Mouse (Mus musculus) embryonic fibroblast, embryonic 13.5 days (primary cell): ENCODE data around the gene Osbpl10. TPM values are rescaled to one million over a fixed set of nuclear protein-coding genes. Genes with fewer than 3 reads are reported as not detected.

ENCODE experiments used
- H3K27ac ChIP-seq: 2 replicates; pipeline ENCODE4 v1.5.1; 2012; ENCODE audit warnings: low read length, control low read depth, inconsistent platforms; ENCODE audit not compliant: insufficient read depth
- H3K4me1 ChIP-seq: 2 replicates; pipeline ENCODE4 v1.6.1; 2011; ENCODE audit warnings: low read length; ENCODE audit not compliant: control insufficient read depth, insufficient read depth
- H3K4me3 ChIP-seq: 2 replicates; pipeline ENCODE4 v1.5.1; 2011; ENCODE audit warnings: mild to moderate bottlenecking, control low read depth, low read length; ENCODE audit not compliant: insufficient read depth
- CTCF ChIP-seq: IDR thresholded peaks from 2 replicates; pipeline ENCODE4 v1.5.1; 2011; ENCODE audit warnings: mild to moderate bottlenecking, control low read depth, low read length, moderate library complexity, borderline replicate concordance; ENCODE audit not compliant: insufficient read depth
- POLR2A ChIP-seq: IDR thresholded peaks from 2 replicates; pipeline ENCODE4 v1.6.1; 2011; ENCODE audit warnings: low read depth, mild to moderate bottlenecking, control low read depth, low read length, moderate library complexity
- polyA plus RNA-seq: library from polyadenylated mRNA; stranded (reverse); fragments of >200 nt; gene quantifications from 2 replicates; pipeline ENCODE4 v1.2.4, GENCODE M21; 2011; ENCODE audit warnings: low read depth; ENCODE audit not compliant: missing spikeins, insufficient read length

Gene Osbpl10
- polyA plus RNA-seq, 1 experiment = 3.1 TPM

- TF ChIP-seq CTCF (no peak), POLR2A (no peak)
- no peaks in the 10 kb centered on the region for H3K4me1 ChIP-seq
- H3K4me3 ChIP-seq = no peak overlapping the region
- H3K27ac ChIP-seq = no peak overlapping the region
Measured at GRCm38 (mm10) chr9:115224744-115225354, 246.5 kb downstream of the Osbpl10 start.

DNA sequence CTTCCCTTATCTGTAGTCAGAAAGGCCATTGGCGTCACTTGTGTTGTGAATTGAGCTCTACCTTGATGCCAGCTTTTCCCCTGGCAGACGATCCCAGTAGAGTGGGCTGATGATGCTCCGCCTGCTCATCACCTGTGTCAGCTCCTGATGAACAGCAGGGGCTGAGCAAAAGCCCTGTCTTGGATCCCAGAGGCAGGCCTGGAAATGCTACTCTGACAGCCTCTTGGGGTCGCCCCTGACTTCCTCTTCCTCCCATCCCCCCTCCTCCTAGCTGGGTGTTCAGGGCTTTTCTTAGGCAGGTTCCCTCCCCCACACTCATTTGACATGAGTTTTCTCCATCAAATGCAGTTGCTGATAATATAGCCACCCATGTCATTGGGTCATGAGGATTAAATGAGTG lies 250.8 kb downstream of the Osbpl10 start:
- TF ChIP-seq POLR2A (no peak), CTCF (no peak)
- no peak overlapping the region for H3K27ac ChIP-seq

DNA sequence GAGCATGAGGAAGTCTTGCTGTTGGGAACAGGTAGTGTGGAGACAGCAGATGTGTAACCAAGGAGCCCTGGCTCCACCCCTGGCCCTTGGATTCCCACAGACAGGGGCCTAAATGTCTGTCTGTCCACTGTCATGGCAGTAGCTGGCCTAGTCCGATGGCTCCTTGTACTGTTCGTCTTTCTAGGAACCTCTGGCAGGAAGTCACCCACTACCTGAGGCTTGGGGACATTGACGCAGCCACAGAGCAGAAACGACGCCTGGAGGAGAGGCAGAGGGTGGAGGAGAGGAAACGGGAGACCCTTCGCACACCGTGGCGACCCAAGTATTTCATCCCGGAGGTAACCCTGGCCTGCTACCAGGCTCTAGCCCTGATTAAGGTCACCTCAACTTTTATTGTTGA lies 251.3 kb downstream of the Osbpl10 start:
- peaks cover 7% of the 10 kb centered on the region for H3K4me1 ChIP-seq
- H3K4me3 ChIP-seq = no peak overlapping the region
- TF ChIP-seq CTCF (no peak), POLR2A (no peak)
- H3K27ac ChIP-seq = no peak overlapping the region

More for the DNA sequence above, 250.8 kb downstream of the Osbpl10 start:
- no peak overlapping the region for H3K4me3 ChIP-seq
- peaks cover 7% of the 10 kb centered on the region for H3K4me1 ChIP-seq

- Histone ChIP-seq H3K4me3 (no peak overlapping the region), H3K27ac (no peak overlapping the region), H3K4me1 (peaks cover 7% of the 10 kb centered on the region)
- no peak for TF ChIP-seq CTCF
- TF ChIP-seq POLR2A = no peak
Measured at GRCm38 (mm10) chr9:115230141-115230540, 251.8 kb downstream of the Osbpl10 start.

GRCm38 (mm10) chr9:115231476-115231875 lies 253.1 kb downstream of the Osbpl10 start:
- Histone ChIP-seq H3K27ac (no peak overlapping the region), H3K4me1 (peaks cover 12% of the 10 kb centered on the region), H3K4me3 (no peak overlapping the region)
- TF ChIP-seq POLR2A (no peak), CTCF (no peak)

DNA sequence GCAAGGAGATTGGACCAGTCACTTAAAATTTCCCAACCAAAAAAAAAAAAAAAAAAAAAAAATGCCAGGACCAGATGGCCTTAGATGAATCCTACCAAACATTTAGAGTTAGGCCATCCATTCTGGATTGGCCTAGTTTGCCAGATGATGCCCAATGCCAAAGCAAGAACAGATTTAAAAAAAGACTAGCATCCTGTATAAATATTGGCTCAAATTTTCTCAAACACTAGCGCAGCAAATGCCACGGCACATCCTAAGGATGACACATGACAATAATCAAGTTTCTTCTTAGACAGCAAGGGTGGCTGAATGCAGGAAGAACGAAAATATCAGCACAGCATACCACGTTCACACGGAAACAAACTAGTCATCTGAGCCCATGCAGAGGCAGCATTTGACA lies 255.4 kb downstream of the Osbpl10 start:
- TF ChIP-seq POLR2A = no peak
- Histone ChIP-seq H3K4me1 (peaks cover 17% of the 10 kb centered on the region), H3K4me3 (no peak overlapping the region), H3K27ac (no peak overlapping the region)

DNA sequence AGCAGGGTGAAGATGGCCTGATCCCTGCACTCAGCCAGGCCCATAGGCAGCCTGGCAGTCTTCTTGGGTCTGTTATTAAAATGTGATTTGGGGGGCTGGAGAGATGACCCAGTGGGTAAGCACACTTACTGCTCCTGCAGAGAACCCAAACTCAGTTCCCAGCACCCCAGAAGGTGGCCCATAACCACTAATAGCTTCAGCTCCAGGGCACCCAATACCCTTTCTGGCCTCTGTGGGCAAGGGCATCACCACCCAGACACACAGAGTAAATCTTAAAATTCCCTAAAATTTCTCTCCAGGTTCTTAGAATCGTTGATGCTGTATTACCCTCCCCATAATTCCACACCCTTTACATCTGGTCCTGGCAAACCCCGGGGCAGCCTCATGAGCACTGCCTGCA lies 256.2 kb downstream of the Osbpl10 start:
- Histone ChIP-seq H3K4me1 (peaks cover 17% of the 10 kb centered on the region), H3K27ac (no peak overlapping the region), H3K4me3 (no peak overlapping the region)
- TF ChIP-seq CTCF = no peak
- no peak for TF ChIP-seq POLR2A

GRCm38 (mm10) chr9:115236352-115236841 lies 258.0 kb downstream of the Osbpl10 start:
- Histone ChIP-seq H3K4me1 (peaks cover 17% of the 10 kb centered on the region), H3K4me3 (no peak overlapping the region)
- no peak for TF ChIP-seq POLR2A
- TF ChIP-seq CTCF = no peak

DNA sequence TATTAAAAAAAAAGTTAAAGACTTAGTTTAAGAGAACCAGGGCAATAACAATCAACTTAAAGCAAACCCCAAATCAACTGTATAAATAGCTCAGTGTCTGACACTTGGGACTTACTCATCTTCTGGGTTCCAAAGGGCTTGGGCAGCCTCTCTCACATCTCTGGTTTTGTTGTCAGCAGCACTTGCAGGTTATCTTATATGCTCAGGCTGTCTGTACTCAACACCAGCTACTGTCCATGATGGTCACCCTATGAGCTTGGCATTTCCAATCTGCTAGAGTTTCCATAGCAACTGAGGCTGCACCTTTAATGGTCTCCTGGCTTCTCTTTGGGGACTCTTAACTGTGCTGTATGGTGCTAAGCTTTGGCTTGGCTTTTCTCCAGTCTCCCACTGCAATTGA lies 259.6 kb downstream of the Osbpl10 start:
- TF ChIP-seq CTCF (no peak), POLR2A (no peak)
- peaks cover 17% of the 10 kb centered on the region for H3K4me1 ChIP-seq
- no peak overlapping the region for H3K4me3 ChIP-seq
- H3K27ac ChIP-seq = no peak overlapping the region

More at GRCm38 (mm10) chr9:115236352-115236841, 258.0 kb downstream of the Osbpl10 start:
- peak overlapping the region; percentile 74; the same call in 1 of the 2 replicates for H3K27ac ChIP-seq

GRCm38 (mm10) chr9:115239861-115240260 lies 261.5 kb downstream of the Osbpl10 start:
- Histone ChIP-seq H3K4me3 (no peak overlapping the region), H3K27ac (no peak overlapping the region), H3K4me1 (peaks cover 10% of the 10 kb centered on the region)
- TF ChIP-seq CTCF (no peak), POLR2A (no peak)

DNA sequence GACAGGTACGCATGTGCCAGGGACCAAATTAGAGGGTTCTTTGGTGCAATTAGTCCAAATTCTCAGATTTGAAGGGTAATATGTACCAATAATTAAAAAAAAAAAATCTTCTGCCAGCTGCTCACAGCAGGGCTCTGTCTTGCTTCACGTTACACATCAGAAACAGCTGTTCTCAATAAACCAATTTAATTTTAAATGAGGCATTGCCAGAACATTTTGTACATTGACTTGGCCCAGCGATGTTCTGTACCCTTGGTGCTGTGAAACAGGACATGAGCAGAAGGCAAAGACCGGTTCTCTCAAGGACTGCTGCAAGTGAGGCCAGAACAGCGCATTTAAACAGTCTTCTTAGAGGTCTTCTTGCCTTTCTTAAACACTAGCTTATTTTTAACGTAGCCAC lies 265.3 kb downstream of the Osbpl10 start:
- H3K4me1 ChIP-seq = peaks cover 3% of the 10 kb centered on the region; the same call in 1 of the 2 replicates
- H3K27ac ChIP-seq = no peak overlapping the region
- no peak overlapping the region for H3K4me3 ChIP-seq
- TF ChIP-seq POLR2A (no peak), CTCF (no peak)
